Mouse (Mus musculus) cortical plate, adult 2 months (tissue): ENCODE data around the gene Mst1.

Experiments used
- CTCF ChIP-seq: fragments of 200-500 bp; IDR thresholded peaks from 2 replicates; pipeline ENCODE4 v1.5.1; 2011; ENCODE audit warnings: mild to moderate bottlenecking, control low read depth, low read length; ENCODE audit not compliant: insufficient read depth; ENCODE audit errors: extremely low read depth
- POLR2A ChIP-seq: fragments of 200-500 bp; IDR thresholded peaks from 2 replicates; pipeline ENCODE4 v1.6.1; 2011; ENCODE audit warnings: mild to moderate bottlenecking, low read length, control low read depth; ENCODE audit not compliant: insufficient read depth; ENCODE audit errors: extremely low read depth

DNA sequence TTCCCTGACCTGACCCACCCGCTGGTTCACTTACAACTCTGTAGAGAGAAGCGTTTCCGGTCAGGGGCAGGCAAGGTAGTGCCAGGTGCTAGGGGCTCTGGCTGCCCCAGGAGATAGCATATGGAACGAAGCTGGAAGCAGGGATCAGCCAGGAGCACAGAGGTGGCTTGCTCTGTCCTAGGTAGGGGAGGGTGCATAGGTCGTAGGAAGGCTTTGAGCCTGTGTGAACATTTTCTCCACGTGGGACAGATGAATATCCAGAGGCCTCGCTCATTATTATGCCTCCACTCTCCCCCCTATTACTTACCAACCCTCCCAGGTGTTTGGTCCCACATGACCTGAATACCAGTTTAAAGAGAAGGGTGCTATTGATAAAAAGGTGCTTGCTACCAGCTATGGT, 27.8 kb upstream of the Mst1 start:
- no peak for TF ChIP-seq CTCF
- TF ChIP-seq POLR2A = no peak
